Mouse (Mus musculus) MEL (cell line): ENCODE data around the gene C2cd2.

ENCODE experiments used
- CHD1 ChIP-seq: IDR thresholded peaks from 2 replicates; pipeline ENCODE4 v1.6.1; 2012; ENCODE audit warnings: low read depth, mild to moderate bottlenecking, inconsistent platforms, low read length, improper control_type of control experiment
- CTCF ChIP-seq, 3 experiments: IDR thresholded peaks in 2 of 3; conservative IDR thresholded peaks in 1 of 3; 2 replicates each; pipeline ENCODE4 v1.5.1; 2011 to 2012; ENCODE audit warnings: low read length in 3 of 3, low read depth in 2 of 3, mild to moderate bottlenecking in 2 of 3, improper control_type of control experiment in 1 of 3, inconsistent platforms in 1 of 3, mixed read lengths in 1 of 3, moderate library complexity in 1 of 3; ENCODE audit not compliant: control insufficient read depth in 1 of 3, insufficient read depth in 1 of 3, poor library complexity in 1 of 3, severe bottlenecking in 1 of 3
- EP300 ChIP-seq, 2 experiments: IDR thresholded peaks; 2 replicates each; pipeline ENCODE4 v1.6.1; 2011; ENCODE audit warnings: improper control_type of control experiment in 2 of 2, low read length in 2 of 2, low read depth in 1 of 2, mild to moderate bottlenecking in 1 of 2
- GABPA ChIP-seq: IDR thresholded peaks from 2 replicates; pipeline ENCODE4 v1.6.1; 2012; ENCODE audit warnings: low read depth, mild to moderate bottlenecking, inconsistent platforms, low read length, improper control_type of control experiment, moderate library complexity
- POLR2A ChIP-seq, 2 experiments: IDR thresholded peaks; 2 replicates each; pipeline ENCODE4 v1.6.1; 2011 to 2012; ENCODE audit warnings: low read length in 2 of 2, mild to moderate bottlenecking in 2 of 2, control low read depth in 1 of 2, improper control_type of control experiment in 1 of 2, low read depth in 1 of 2, moderate library complexity in 1 of 2; ENCODE audit not compliant: control insufficient read depth in 1 of 2, insufficient read depth in 1 of 2, poor library complexity in 1 of 2

- TF ChIP-seq GABPA (no peak), EP300 (IDR thresholded peaks at IDR 0.05; ENCODE audit: low read depth in 1 of 2, low read length in 2 of 2) (no peak), POLR2A (IDR thresholded peaks at IDR 0.05; ENCODE audit: control insufficient read depth in 1 of 2, insufficient read depth in 1 of 2, low read depth in 1 of 2, low read length in 2 of 2, poor library complexity in 1 of 2) (no peak), CTCF (IDR thresholded peaks at IDR 0.05 in 2 of 3, conservative IDR thresholded peaks at IDR 0.05 in 1 of 3; ENCODE audit: control insufficient read depth in 1 of 3, insufficient read depth in 1 of 3, low read depth in 2 of 3, low read length in 3 of 3, poor library complexity in 1 of 3, severe bottlenecking in 1 of 3) (no peak), CHD1 (no peak)
These were observed 134.2 kb downstream of the C2cd2 start for GRCm38 (mm10) chr16:97828207-97828606.
